Mouse (Mus musculus) ES-E14 (cell line): ENCODE measurements around the gene F12. TPM values are rescaled to one million over a fixed set of nuclear protein-coding genes. Genes with fewer than 3 reads are reported as not detected.

ENCODE experiments used
- DNase-seq: peaks from one replicate; pipeline ENCODE4 v3.0.0-alpha.2; 2013; ENCODE audit warnings: low read depth, low spot score
- H3K27ac ChIP-seq: 2 replicates; pipeline ENCODE4 v1.5.1; 2012; ENCODE audit warnings: low read depth, mild to moderate bottlenecking, low read length, moderate library complexity, mixed read lengths; ENCODE audit not compliant: poor library complexity, insufficient read depth, severe bottlenecking
- H3K36me3 ChIP-seq: 2 replicates; pipeline ENCODE4 v1.6.1; 2012; ENCODE audit warnings: mild to moderate bottlenecking, low read length, moderate library complexity, mixed read lengths; ENCODE audit not compliant: control insufficient read depth, poor library complexity, insufficient read depth, severe bottlenecking
- H3K4me1 ChIP-seq, 2 experiments: fragments of 150-350 bp in 1 of 2; sonication (generic) in 1 of 2; 2 replicates each; pipeline ENCODE4 v1.6.1; 2012; ENCODE audit warnings: low read length in 2 of 2, mild to moderate bottlenecking in 1 of 2, mixed read lengths in 1 of 2; ENCODE audit not compliant: control insufficient read depth in 2 of 2, insufficient read depth in 2 of 2, poor library complexity in 1 of 2
- H3K4me3 ChIP-seq, 2 experiments: fragments of 150-350 bp in 1 of 2; sonication (generic) in 1 of 2; 2 replicates each; pipeline ENCODE4 v1.5.1; 2012; ENCODE audit warnings: low read length in 2 of 2, low read depth in 1 of 2, mild to moderate bottlenecking in 1 of 2, mixed read lengths in 1 of 2; ENCODE audit not compliant: insufficient read depth in 1 of 2, poor library complexity in 1 of 2, severe bottlenecking in 1 of 2
- H3K9ac ChIP-seq: 2 replicates; pipeline ENCODE4 v1.6.1; 2012; ENCODE audit warnings: low read depth, mild to moderate bottlenecking, low read length, mixed read lengths; ENCODE audit not compliant: poor library complexity, insufficient read depth, severe bottlenecking
- H3K9me3 ChIP-seq: fragments of 150-350 bp; sonication (generic); 2 replicates; pipeline ENCODE4 v1.6.1; 2012; ENCODE audit warnings: low read depth, mild to moderate bottlenecking, low read length; ENCODE audit not compliant: control insufficient read depth, insufficient read depth
- CHD2 ChIP-seq: IDR thresholded peaks from 2 replicates; pipeline ENCODE4 v1.6.1; 2014; ENCODE audit warnings: mild to moderate bottlenecking, low read depth, low read length, inconsistent platforms
- HCFC1 ChIP-seq: IDR thresholded peaks from 2 replicates; pipeline ENCODE4 v1.6.1; 2012; ENCODE audit warnings: low read length, inconsistent platforms, borderline replicate concordance; ENCODE audit not compliant: insufficient read depth
- MAFK ChIP-seq: IDR thresholded peaks from 2 replicates; pipeline ENCODE4 v1.6.1; 2014; ENCODE audit warnings: mild to moderate bottlenecking, low read depth, low read length, inconsistent platforms; ENCODE audit not compliant: insufficient read depth
- ZC3H11A ChIP-seq: IDR thresholded peaks from 2 replicates; pipeline ENCODE4 v1.6.1; 2012; ENCODE audit warnings: low read depth, mild to moderate bottlenecking, inconsistent platforms, low read length, borderline replicate concordance
- ZNF384 ChIP-seq: IDR thresholded peaks from 2 replicates; pipeline ENCODE4 v1.6.1; 2012; ENCODE audit warnings: low read depth, low read length, inconsistent platforms
- in situ Hi-C, 2 experiments: fragments of 600-800 bp; cut with MboI; formaldehyde crosslinking; loops; one replicate each; pipeline ENCODE4 v1.15.1; 2025; ENCODE audit warnings: low sequenced_read_pairs in 2 of 2, inconsistent platforms in 1 of 2; ENCODE audit not compliant: unreplicated experiment in 2 of 2
- total RNA-seq: library from RNA; depleted of rRNA; stranded (reverse); fragments of 300-350 nt; gene quantifications from 2 replicates; pipeline ENCODE4 v1.2.3, GENCODE M21; 2012

The F12 gene
- total RNA-seq, 1 experiment, result not detected

DNA sequence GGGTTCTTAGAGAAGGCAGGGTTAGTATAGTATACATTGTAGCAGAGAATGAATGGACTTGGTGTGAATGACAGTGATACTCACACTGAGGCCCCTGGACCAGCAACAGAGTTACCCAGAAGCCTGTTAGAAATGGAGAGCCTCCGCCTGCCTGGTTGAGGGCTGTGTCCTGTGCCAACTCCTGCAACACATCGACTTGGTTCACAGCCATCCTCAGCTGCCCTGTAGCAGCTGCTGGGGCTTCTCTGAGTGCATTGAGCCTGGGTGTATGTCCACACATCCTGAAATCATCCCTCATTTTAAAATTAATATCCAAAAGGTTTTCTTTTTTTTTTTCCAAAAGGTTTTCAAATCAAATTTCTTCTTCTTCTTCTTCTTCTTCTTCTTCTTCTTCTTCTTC is 50.7 kb downstream of the F12 start:
- no peak for DNase-seq
- no peak for TF ChIP-seq MAFK
- TF ChIP-seq CHD2, result no peak
- TF ChIP-seq ZC3H11A, result no peak
- TF ChIP-seq ZNF384, result no peak
- no peak for TF ChIP-seq HCFC1
- Histone ChIP-seq H3K9ac (no peak overlapping the region), H3K4me1 (peaks cover 0 to 5% of the 10 kb centered on the region in 2 experiments; a peak in 1 of 4 replicates), H3K27ac (no peak overlapping the region), H3K9me3 (no peaks in the 10 kb centered on the region), H3K4me3 (no peak overlapping the region), H3K36me3 (no peaks in the 10 kb centered on the region)
- in situ Hi-C loops, result no loop called here

DNA sequence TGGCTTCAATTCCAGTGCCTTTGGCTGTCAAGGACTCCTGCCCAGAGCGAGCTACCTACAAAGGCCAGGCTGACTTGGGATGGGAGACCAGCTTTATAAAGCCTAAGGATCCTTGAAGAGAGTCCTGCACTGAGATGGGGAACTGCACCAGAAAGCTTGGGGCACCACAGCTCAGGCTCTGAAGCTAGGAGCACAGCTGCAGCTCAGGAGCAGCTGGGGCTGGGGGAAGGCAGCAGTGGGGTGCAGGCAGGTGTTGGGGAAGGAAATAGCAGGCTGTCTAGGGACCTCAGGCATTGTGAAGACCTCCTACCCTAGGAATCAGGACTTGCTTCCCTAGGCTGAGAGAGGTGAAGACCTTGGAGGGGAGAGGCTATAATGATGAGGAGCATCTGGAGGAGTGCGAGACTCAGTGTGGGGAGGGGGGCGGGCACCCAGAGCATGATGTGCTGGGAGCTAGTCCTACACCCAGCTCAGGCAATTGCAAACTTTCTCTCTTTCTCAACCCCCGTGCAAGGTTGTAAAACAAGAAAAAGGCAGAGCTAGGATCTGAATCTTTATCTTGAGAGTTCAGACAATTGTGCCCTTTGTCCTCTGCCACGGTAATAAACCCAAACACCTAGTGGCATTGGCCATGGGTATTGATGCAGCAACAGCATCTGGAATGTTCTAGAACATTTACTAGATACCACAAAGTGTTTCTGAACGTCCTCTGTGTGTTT is 52.2 kb downstream of the F12 start:
- no peaks in the 10 kb centered on the region for H3K36me3 ChIP-seq
- in situ Hi-C loops, result no loop called here
- no peak for DNase-seq
- no peak overlapping the region for H3K9ac ChIP-seq
- H3K4me1 ChIP-seq, result peaks cover 0 to 7% of the 10 kb centered on the region in 2 experiments; a peak in 1 of 4 replicates
- no peak overlapping the region for H3K4me3 ChIP-seq
- no peaks in the 10 kb centered on the region for H3K9me3 ChIP-seq
- H3K27ac ChIP-seq, result no peak overlapping the region
- TF ChIP-seq CHD2 (no peak), HCFC1 (no peak), MAFK (no peak), ZNF384 (no peak), ZC3H11A (no peak)

DNA sequence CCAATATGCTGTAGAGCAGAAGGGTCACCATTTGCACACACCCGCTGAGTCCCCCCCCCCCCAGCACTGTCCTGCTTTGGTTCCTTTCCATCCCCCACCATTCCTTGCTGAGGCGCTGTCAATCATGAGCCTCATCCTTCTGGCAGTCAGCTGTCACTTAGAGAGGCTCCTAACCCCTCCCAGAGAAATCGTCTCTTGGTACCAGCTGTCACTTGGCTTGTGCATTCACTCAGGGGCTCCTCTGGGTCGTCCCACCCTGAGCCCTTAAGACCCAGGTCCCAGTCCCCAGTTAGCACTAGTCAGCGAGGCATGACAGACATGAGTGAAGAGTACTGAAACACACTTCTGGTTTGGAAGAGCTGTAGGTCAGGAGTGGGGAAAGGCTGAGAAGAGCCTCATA is 54.9 kb downstream of the F12 start:
- no peak for DNase-seq

DNA sequence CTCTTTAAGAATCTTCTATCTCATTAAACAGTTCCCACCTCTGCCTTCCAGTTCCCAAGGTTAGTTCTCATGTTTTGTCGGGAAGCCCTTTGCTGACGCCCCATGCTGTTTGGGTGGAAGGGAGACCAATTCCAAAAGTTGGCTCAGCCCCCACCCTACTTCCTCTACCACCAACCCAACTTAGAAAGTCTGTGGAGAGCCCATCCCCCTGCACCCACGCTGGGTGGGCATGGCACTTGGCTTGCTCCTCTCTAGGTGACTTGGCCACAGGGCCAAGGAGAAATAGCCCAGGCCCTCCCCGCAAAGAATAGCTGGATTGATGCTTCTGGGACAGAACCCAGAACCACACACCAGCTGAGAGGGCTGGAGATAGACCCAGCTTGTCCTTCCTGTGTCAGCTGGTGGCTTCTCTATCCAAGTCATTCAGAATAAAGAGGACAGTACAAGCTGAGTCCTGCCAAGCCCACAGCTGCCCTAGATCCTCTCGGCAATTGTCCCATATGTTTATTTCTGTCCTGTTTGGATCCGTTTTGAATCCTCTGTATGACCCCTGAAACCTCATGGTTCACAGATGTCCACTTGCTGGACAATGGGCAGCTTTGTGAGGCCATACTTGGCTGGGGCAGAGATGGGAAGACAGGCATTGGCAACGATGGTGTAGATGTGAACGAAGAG is 55.4 kb downstream of the F12 start:
- no peak for DNase-seq
- H3K4me3 ChIP-seq, result no peak overlapping the region
- peaks cover 0 to 2% of the 10 kb centered on the region in 2 experiments; a peak in 1 of 4 replicates for H3K4me1 ChIP-seq
- H3K9me3 ChIP-seq, result no peaks in the 10 kb centered on the region
- no peak for TF ChIP-seq MAFK
- TF ChIP-seq ZNF384, result no peak
- TF ChIP-seq HCFC1, result no peak
- TF ChIP-seq ZC3H11A, result no peak
- no peak for TF ChIP-seq CHD2
- H3K9ac ChIP-seq, result no peak overlapping the region
- no peaks in the 10 kb centered on the region for H3K36me3 ChIP-seq
- in situ Hi-C loops, result no loop called here
- no peak overlapping the region for H3K27ac ChIP-seq

More for the DNA sequence above, 54.9 kb downstream of the F12 start:
- Histone ChIP-seq H3K36me3 (no peaks in the 10 kb centered on the region), H3K4me1 (peaks cover 0 to 2% of the 10 kb centered on the region in 2 experiments; a peak in 1 of 4 replicates), H3K9me3 (no peaks in the 10 kb centered on the region), H3K9ac (no peak overlapping the region), H3K27ac (no peak overlapping the region), H3K4me3 (no peak overlapping the region)
- no peak for TF ChIP-seq ZC3H11A
- TF ChIP-seq ZNF384, result no peak
- TF ChIP-seq MAFK, result no peak
- no peak for TF ChIP-seq CHD2
- no peak for TF ChIP-seq HCFC1
- in situ Hi-C loops, result no loop called here
